Mouse (Mus musculus) spleen, adult 2 months (tissue): ENCODE data around the gene Frs2. TPM values are rescaled to one million over a fixed set of nuclear protein-coding genes. Genes with fewer than 3 reads are reported as not detected.

Experiments
- DNase-seq, 2 experiments: peaks; one replicate each; pipeline versions ENCODE4 v3.0.0 to v3.0.0-alpha.2; 2012 to 2021; ENCODE audit warnings: low spot score in 2 of 2, low read depth in 1 of 2
- H3K27ac ChIP-seq: fragments of 200-500 bp; 2 replicates; pipeline ENCODE4 v1.5.1; 2012; ENCODE audit warnings: low read length, inconsistent platforms; ENCODE audit not compliant: insufficient read depth
- H3K27me3 ChIP-seq: fragments of 200-500 bp; 2 replicates; pipeline ENCODE4 v1.6.1; 2012; ENCODE audit warnings: mild to moderate bottlenecking, moderate library complexity, low read length, inconsistent platforms; ENCODE audit not compliant: control insufficient read depth, insufficient read depth
- H3K36me3 ChIP-seq: fragments of 200-500 bp; 2 replicates; pipeline ENCODE4 v1.6.1; 2012; ENCODE audit warnings: mild to moderate bottlenecking, low read length, inconsistent platforms; ENCODE audit not compliant: control insufficient read depth, insufficient read depth
- H3K4me1 ChIP-seq: fragments of 200-500 bp; 2 replicates; pipeline ENCODE4 v1.6.1; 2011; ENCODE audit warnings: inconsistent platforms; ENCODE audit not compliant: control insufficient read depth, insufficient read depth, insufficient read length
- H3K4me3 ChIP-seq: fragments of 200-500 bp; 2 replicates; pipeline ENCODE4 v1.5.1; 2011; ENCODE audit warnings: mild to moderate bottlenecking, inconsistent platforms; ENCODE audit not compliant: insufficient read depth, insufficient read length; ENCODE audit errors: extremely low read depth
- CTCF ChIP-seq: fragments of 200-500 bp; IDR thresholded peaks from 2 replicates; pipeline ENCODE4 v1.5.1; 2011; ENCODE audit warnings: mild to moderate bottlenecking, inconsistent platforms; ENCODE audit not compliant: insufficient read depth, insufficient read length, insufficient replicate concordance; ENCODE audit errors: extremely low read depth
- POLR2A ChIP-seq: fragments of 200-500 bp; IDR thresholded peaks from 2 replicates; pipeline ENCODE4 v1.6.1; 2011; ENCODE audit warnings: low read depth, low read length, inconsistent platforms
- whole genome bisulfite sequencing: fragments of 180-500 bp; shearing (Covaris S2); methylation state at CpG from one replicate; pipeline ENCODE4 v1.1.7; 2018; 5-methylcytosine and 5-hydroxymethylcytosine counted together
- polyA plus RNA-seq: library from polyadenylated mRNA; depleted of rRNA; stranded (reverse); fragments of >200 nt; gene quantifications from 2 replicates; pipeline ENCODE4 v1.2.3, GENCODE M21; 2012; rRNA removed

Frs2 gene
- 5.7 and 6.0 TPM in 2 replicates for polyA plus RNA-seq

- DNase-seq: peak; percentile 80 to 96
- under 1% methylated on average over 53 of the region's 57 CpGs for WGBS
- Histone ChIP-seq H3K27ac (peak within 1 kb of the TSS; percentile 77), H3K36me3 (no peaks in the 10 kb centered on the region), H3K4me3 (peak within 1 kb of the TSS; percentile 88), H3K27me3 (no peaks in the 10 kb centered on the region), H3K4me1 (peaks cover 11% of the 10 kb centered on the region)
- TF ChIP-seq CTCF: no peak
- peak; percentile 63 for TF ChIP-seq POLR2A
Measured at GRCm38 (mm10) chr10:117148361-117149003, at the start of gene Frs2. Gene Frs2, minus strand, starts transcription at chr10:117148534.

- H3K27ac ChIP-seq: no peak overlapping the region
- no peak for DNase-seq
- 90% methylated on average over 3 of the region's 3 CpGs for WGBS
Measured at GRCm38 (mm10) chr10:117196696-117197095, 48.4 kb upstream of the Frs2 start.

GRCm38 (mm10) chr10:117195748-117196147, 47.4 kb upstream of the Frs2 start:
- 97% methylated on average over 4 of the region's 4 CpGs for WGBS
- no peaks in the 10 kb centered on the region for H3K36me3 ChIP-seq
- no peak overlapping the region for H3K27ac ChIP-seq
- no peak overlapping the region for H3K4me3 ChIP-seq
- TF ChIP-seq POLR2A: no peak
- DNase-seq: no peak
- no peaks in the 10 kb centered on the region for H3K4me1 ChIP-seq
- no peaks in the 10 kb centered on the region for H3K27me3 ChIP-seq

More at GRCm38 (mm10) chr10:117196696-117197095, 48.4 kb upstream of the Frs2 start:
- no peaks in the 10 kb centered on the region for H3K36me3 ChIP-seq
- H3K4me1 ChIP-seq: no peaks in the 10 kb centered on the region
- TF ChIP-seq CTCF (no peak), POLR2A (no peak)
- no peak overlapping the region for H3K4me3 ChIP-seq
- no peaks in the 10 kb centered on the region for H3K27me3 ChIP-seq

- no peaks in the 10 kb centered on the region for H3K36me3 ChIP-seq
- no peak overlapping the region for H3K27ac ChIP-seq
- no peak overlapping the region for H3K4me3 ChIP-seq
- TF ChIP-seq POLR2A (no peak), CTCF (no peak)
- no peaks in the 10 kb centered on the region for H3K4me1 ChIP-seq
- WGBS: 94% methylated on average over 12 of the region's 12 CpGs
- H3K27me3 ChIP-seq: no peaks in the 10 kb centered on the region
- no peak for DNase-seq
Measured at GRCm38 (mm10) chr10:117195005-117195404, 46.7 kb upstream of the Frs2 start.

GRCm38 (mm10) chr10:117193364-117193763, 45.0 kb upstream of the Frs2 start:
- WGBS: 91% methylated on average over 5 of the region's 5 CpGs

GRCm38 (mm10) chr10:117185399-117186089, 37.2 kb upstream of the Frs2 start:
- TF ChIP-seq POLR2A (no peak), CTCF (no peak)
- Histone ChIP-seq H3K4me3 (no peak overlapping the region), H3K27ac (no peak overlapping the region), H3K27me3 (no peaks in the 10 kb centered on the region), H3K4me1 (no peaks in the 10 kb centered on the region), H3K36me3 (no peaks in the 10 kb centered on the region)
- DNase-seq: no peak
- WGBS: 85% methylated on average over 9 of the region's 9 CpGs

More at GRCm38 (mm10) chr10:117193364-117193763, 45.0 kb upstream of the Frs2 start:
- Histone ChIP-seq H3K4me3 (no peak overlapping the region), H3K27me3 (no peaks in the 10 kb centered on the region), H3K4me1 (no peaks in the 10 kb centered on the region), H3K27ac (no peak overlapping the region), H3K36me3 (no peaks in the 10 kb centered on the region)
- TF ChIP-seq POLR2A (no peak), CTCF (no peak)
- no peak for DNase-seq

GRCm38 (mm10) chr10:117181098-117181497, 32.8 kb upstream of the Frs2 start:
- Histone ChIP-seq H3K27ac (no peak overlapping the region), H3K4me3 (no peak overlapping the region), H3K4me1 (no peaks in the 10 kb centered on the region), H3K36me3 (no peaks in the 10 kb centered on the region), H3K27me3 (no peaks in the 10 kb centered on the region)
- 48% methylated on average over 3 of the region's 3 CpGs for WGBS
- TF ChIP-seq POLR2A: no peak
- no peak for TF ChIP-seq CTCF
- no peak for DNase-seq
